Mouse (Mus musculus): ENCODE measurements around the gene Capn13. TPM values are rescaled to one million over a fixed set of nuclear protein-coding genes. Genes with fewer than 3 reads are reported as not detected.

Capn13 gene
- polyA plus RNA-seq, 1 experiment from 2014 or later = 1.7 TPM

DNA sequence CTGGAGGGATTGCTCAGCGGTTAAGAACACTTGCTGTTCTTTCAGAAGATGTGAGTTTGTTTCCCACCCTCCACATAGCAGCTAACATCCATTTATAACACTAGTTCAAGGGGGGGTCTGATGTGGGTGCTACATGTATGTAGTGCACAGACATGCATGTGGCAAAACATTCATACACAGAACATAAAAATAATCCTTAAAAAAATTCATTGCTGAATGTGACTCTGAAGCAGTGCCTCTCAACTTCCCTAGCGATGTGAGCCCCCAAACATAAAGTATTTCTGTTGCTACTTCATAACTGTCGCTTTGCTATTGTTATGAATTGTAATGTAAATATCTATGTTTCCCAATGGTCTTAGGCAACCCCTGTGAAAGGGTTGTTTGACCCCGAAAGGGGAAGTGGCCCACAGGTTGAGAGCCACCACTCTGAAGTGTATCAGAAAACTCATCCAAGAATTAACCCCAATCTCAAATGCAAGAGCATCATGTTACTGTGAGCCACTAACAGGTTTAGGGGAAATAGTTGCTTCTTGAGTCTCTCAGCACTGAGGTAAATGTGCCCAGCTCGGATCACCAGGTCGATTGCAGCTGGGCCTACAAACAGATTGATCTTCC, 15.6 kb upstream of the Capn13 start:
- Histone ChIP-seq H3K27me3 (replicated peaks; ENCODE audit: control insufficient read depth, insufficient read depth, low read length) (no peaks in the 10 kb centered on the region), H3K27ac (ENCODE audit: low read depth, low read length) (no peak overlapping the region), H3K4me3 (ENCODE audit: low read depth, low read length) (no peak overlapping the region), H3K36me3 (ENCODE audit: control insufficient read depth, insufficient read depth) (no peaks in the 10 kb centered on the region), H3K9ac (ENCODE audit: low read depth, low read length) (no peak overlapping the region), H3K9me3 (ENCODE audit: control insufficient read depth) (no peaks in the 10 kb centered on the region), H3K4me2 (replicated peaks; ENCODE audit: low read depth) (no peak overlapping the region), H3K4me1 (replicated peaks; ENCODE audit: control insufficient read depth, insufficient read depth, low read length) (no peaks in the 10 kb centered on the region)
- no peak for ATAC-seq
- no peak for TF ChIP-seq CTCF (IDR thresholded peaks at IDR 0.05; ENCODE audit: low read depth)
- WGBS = 65% methylated on average over 6 of the region's 6 CpGs

DNA sequence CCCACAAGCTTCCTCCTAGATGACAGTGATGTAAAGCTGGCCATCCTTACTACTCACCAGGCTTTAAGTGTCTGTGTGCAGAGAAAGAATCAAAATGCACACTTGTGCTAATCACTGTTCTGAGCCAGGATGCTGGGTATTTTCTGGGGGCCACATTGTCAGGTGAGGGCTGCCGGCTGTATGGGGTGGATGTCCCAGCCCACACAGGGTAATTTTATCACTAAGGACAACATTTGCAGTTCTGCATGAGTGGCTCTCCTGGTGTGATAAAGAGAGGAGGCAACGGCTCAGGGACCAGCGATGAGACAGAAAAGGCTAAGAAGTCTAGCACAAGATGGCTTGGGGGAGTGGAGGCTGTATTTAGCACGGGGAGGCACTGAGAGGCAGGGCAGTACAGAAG, 11.2 kb upstream of the Capn13 start:
- Histone ChIP-seq H3K27ac (ENCODE audit: low read depth, low read length) (no peak overlapping the region), H3K4me2 (replicated peaks; ENCODE audit: low read depth) (no peak overlapping the region), H3K27me3 (replicated peaks; ENCODE audit: control insufficient read depth, insufficient read depth, low read length) (no peaks in the 10 kb centered on the region), H3K36me3 (ENCODE audit: control insufficient read depth, insufficient read depth) (no peaks in the 10 kb centered on the region), H3K4me3 (ENCODE audit: low read depth, low read length) (no peak overlapping the region), H3K9ac (ENCODE audit: low read depth, low read length) (no peak overlapping the region), H3K9me3 (ENCODE audit: control insufficient read depth) (no peaks in the 10 kb centered on the region), H3K4me1 (replicated peaks; ENCODE audit: control insufficient read depth, insufficient read depth, low read length) (no peaks in the 10 kb centered on the region)
- 44% methylated on average over 4 of the region's 4 CpGs for WGBS
- ATAC-seq = no peak
- no peak for TF ChIP-seq CTCF (IDR thresholded peaks at IDR 0.05; ENCODE audit: low read depth)

DNA sequence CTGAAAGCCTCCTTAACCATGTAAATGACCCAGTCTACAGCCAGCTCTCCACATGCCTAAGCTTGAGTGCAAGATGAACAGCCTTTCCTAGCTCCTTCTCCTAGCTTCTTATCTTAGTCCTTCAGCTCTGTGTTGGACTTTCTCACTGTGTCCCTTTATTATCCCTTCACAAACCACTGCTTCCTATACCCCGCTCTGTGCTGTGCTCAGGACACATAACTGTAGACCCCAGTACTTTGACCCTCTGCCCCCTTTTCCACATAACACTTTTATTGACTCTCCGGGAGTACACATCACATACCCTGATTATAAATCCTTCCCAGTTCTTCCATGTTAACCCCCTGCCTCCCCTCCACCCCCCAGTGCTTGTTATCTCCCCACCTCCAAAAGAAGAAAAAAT, 606 bp upstream of the Capn13 start:
- ATAC-seq = no peak

DNA sequence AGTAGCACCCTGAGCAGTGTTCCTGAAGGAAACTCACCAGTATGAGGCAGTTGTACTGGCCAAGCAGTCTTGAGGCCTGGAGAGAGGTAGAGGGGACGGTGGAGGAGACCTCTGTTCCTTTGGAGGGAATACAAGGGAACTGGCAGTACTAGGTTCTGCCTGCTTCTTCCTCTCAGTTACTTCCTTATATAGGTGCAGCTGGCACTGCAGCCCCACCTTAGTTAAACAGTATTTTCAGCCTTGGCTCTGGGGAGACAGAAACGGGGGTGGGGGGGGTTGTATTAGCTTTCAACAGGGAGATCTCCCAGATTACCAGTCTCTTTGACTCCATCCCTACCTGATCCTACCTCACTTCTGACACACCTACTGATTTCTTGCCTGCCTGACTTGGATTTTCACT, 1.5 kb downstream of the Capn13 start:
- Histone ChIP-seq H3K4me2 (replicated peaks; ENCODE audit: low read depth) (peak overlapping the region; percentile 27; the same call in 1 of the 2 replicates), H3K36me3 (ENCODE audit: control insufficient read depth, insufficient read depth) (no peaks in the 10 kb centered on the region), H3K4me1 (replicated peaks; ENCODE audit: control insufficient read depth, insufficient read depth, low read length) (no peaks in the 10 kb centered on the region; the same call in 1 of the 2 replicates), H3K4me3 (ENCODE audit: low read depth, low read length) (no peak overlapping the region), H3K9ac (ENCODE audit: low read depth, low read length) (no peak overlapping the region), H3K27ac (ENCODE audit: low read depth, low read length) (no peak overlapping the region), H3K9me3 (ENCODE audit: control insufficient read depth) (no peaks in the 10 kb centered on the region), H3K27me3 (replicated peaks; ENCODE audit: control insufficient read depth, insufficient read depth, low read length) (no peaks in the 10 kb centered on the region)
- peak; percentile 79 for ATAC-seq
- WGBS = 22% methylated on average over 2 of the region's 2 CpGs
- TF ChIP-seq CTCF (IDR thresholded peaks at IDR 0.05; ENCODE audit: low read depth) = no peak

More for the DNA sequence above, 606 bp upstream of the Capn13 start:
- H3K27me3 ChIP-seq (replicated peaks; ENCODE audit: control insufficient read depth, insufficient read depth, low read length) = no peaks in the 10 kb centered on the region
- H3K4me2 ChIP-seq (replicated peaks; ENCODE audit: low read depth) = no peak overlapping the region
- no peaks in the 10 kb centered on the region; the same call in 1 of the 2 replicates for H3K4me1 ChIP-seq (replicated peaks; ENCODE audit: control insufficient read depth, insufficient read depth, low read length)
- TF ChIP-seq CTCF (IDR thresholded peaks at IDR 0.05; ENCODE audit: low read depth) = no peak
- H3K36me3 ChIP-seq (ENCODE audit: control insufficient read depth, insufficient read depth) = no peaks in the 10 kb centered on the region
- WGBS = 40% methylated on average over 2 of the region's 2 CpGs
- no peaks in the 10 kb centered on the region for H3K9me3 ChIP-seq (ENCODE audit: control insufficient read depth)
- H3K27ac ChIP-seq (ENCODE audit: low read depth, low read length) = no peak overlapping the region
- H3K4me3 ChIP-seq (ENCODE audit: low read depth, low read length) = no peak overlapping the region
- no peak overlapping the region for H3K9ac ChIP-seq (ENCODE audit: low read depth, low read length)

DNA sequence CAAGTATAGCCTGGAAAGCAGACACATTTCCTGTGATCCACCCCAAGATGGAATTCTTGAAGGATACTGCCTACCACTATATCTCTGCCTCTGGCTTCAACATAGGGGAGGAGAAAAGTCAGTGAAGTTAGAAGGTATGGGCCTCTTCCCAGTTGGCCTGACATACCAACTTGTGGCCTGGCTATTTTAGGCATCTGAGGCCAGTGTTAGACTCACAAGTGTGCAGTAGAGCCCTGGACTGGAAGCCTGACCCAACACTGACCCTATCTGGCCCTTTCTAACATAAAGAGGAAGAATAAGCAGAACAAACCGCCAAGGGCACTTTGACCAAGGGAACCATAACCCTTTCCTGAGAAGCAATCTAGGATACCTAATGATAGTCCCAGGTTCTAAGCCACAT, 7.3 kb downstream of the Capn13 start:
- no peak overlapping the region for H3K4me2 ChIP-seq (replicated peaks; ENCODE audit: low read depth)
- no peaks in the 10 kb centered on the region for H3K36me3 ChIP-seq (ENCODE audit: control insufficient read depth, insufficient read depth)
- 74% methylated on average over 1 of the region's 1 CpGs for WGBS
- no peak overlapping the region for H3K9ac ChIP-seq (ENCODE audit: low read depth, low read length)
- H3K27ac ChIP-seq (ENCODE audit: low read depth, low read length) = no peak overlapping the region
- no peaks in the 10 kb centered on the region for H3K4me1 ChIP-seq (replicated peaks; ENCODE audit: control insufficient read depth, insufficient read depth, low read length)
- no peak for ATAC-seq
- no peaks in the 10 kb centered on the region for H3K27me3 ChIP-seq (replicated peaks; ENCODE audit: control insufficient read depth, insufficient read depth, low read length)
- H3K4me3 ChIP-seq (ENCODE audit: low read depth, low read length) = no peak overlapping the region
- H3K9me3 ChIP-seq (ENCODE audit: control insufficient read depth) = no peaks in the 10 kb centered on the region
- TF ChIP-seq CTCF (IDR thresholded peaks at IDR 0.05; ENCODE audit: low read depth) = no peak

DNA sequence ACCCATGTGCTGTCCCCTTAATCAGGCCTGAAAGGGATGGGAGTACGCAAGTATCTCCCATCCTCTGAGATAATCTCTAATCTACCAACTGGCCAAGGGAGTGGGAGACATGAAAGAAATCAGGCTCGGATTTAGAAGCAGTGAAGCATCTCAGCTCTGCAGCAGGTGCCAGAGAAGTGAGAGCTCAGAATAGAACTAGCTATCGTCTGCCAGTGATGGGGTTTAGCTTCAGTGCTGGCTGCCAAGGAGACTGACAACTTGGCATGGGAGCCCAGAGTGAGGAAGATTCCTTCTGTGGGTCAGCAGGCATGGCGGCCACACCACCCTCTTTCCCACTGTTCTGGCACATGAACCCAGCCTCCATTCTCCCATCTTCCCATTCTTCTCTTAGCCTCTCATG, 8.9 kb downstream of the Capn13 start:
- TF ChIP-seq CTCF (IDR thresholded peaks at IDR 0.05; ENCODE audit: low read depth) = no peak
- Histone ChIP-seq H3K27me3 (replicated peaks; ENCODE audit: control insufficient read depth, insufficient read depth, low read length) (no peaks in the 10 kb centered on the region), H3K36me3 (ENCODE audit: control insufficient read depth, insufficient read depth) (no peaks in the 10 kb centered on the region), H3K9ac (ENCODE audit: low read depth, low read length) (no peak overlapping the region), H3K4me1 (replicated peaks; ENCODE audit: control insufficient read depth, insufficient read depth, low read length) (no peaks in the 10 kb centered on the region), H3K4me3 (ENCODE audit: low read depth, low read length) (no peak overlapping the region), H3K9me3 (ENCODE audit: control insufficient read depth) (no peaks in the 10 kb centered on the region), H3K4me2 (replicated peaks; ENCODE audit: low read depth) (no peak overlapping the region), H3K27ac (ENCODE audit: low read depth, low read length) (no peak overlapping the region)
- no peak for ATAC-seq
- WGBS = 82% methylated on average over 4 of the region's 4 CpGs
